Mouse (Mus musculus) small intestine, adult 2 months (tissue): ENCODE results near the gene a. TPM values are rescaled to one million over a fixed set of nuclear protein-coding genes. Genes with fewer than 3 reads are reported as not detected.
"Not testable (repeated sequence)": the region's sequence is repeated elsewhere in the genome, so short reads cannot be mapped to it uniquely, and the experiment has no call there.

Experiments used
- H3K27ac ChIP-seq: fragments of 200-500 bp; 2 replicates; pipeline ENCODE4 v1.5.1; 2012; ENCODE audit warnings: low read depth, low read length, control low read depth, inconsistent platforms; ENCODE audit not compliant: insufficient read depth
- H3K27me3 ChIP-seq: fragments of 200-500 bp; 2 replicates; pipeline ENCODE4 v1.6.1; 2012; ENCODE audit warnings: mild to moderate bottlenecking, moderate library complexity, low read length, inconsistent platforms; ENCODE audit not compliant: control insufficient read depth, insufficient read depth
- H3K36me3 ChIP-seq: fragments of 200-500 bp; 2 replicates; pipeline ENCODE4 v1.6.1; 2012; ENCODE audit warnings: mild to moderate bottlenecking, low read length, control low read depth, inconsistent platforms; ENCODE audit not compliant: control insufficient read depth, insufficient read depth
- H3K4me1 ChIP-seq: fragments of 200-500 bp; 2 replicates; pipeline ENCODE4 v1.6.1; 2012; ENCODE audit warnings: low read length, inconsistent platforms, mixed read lengths; ENCODE audit not compliant: control insufficient read depth, insufficient read depth, insufficient read length
- H3K4me3 ChIP-seq: fragments of 200-500 bp; 2 replicates; pipeline ENCODE4 v1.5.1; 2012; ENCODE audit warnings: low read depth, mild to moderate bottlenecking, control low read depth, inconsistent platforms, low read length, moderate library complexity
- CTCF ChIP-seq: fragments of 200-500 bp; IDR thresholded peaks from 2 replicates; pipeline ENCODE4 v1.5.1; 2012; ENCODE audit warnings: low read depth, mild to moderate bottlenecking, control low read depth, inconsistent platforms, low read length, moderate library complexity, mixed read lengths; ENCODE audit not compliant: insufficient replicate concordance, insufficient read length; ENCODE audit errors: extremely low read depth
- POLR2A ChIP-seq: fragments of 200-500 bp; IDR thresholded peaks from 2 replicates; pipeline ENCODE4 v1.6.1; 2012; ENCODE audit warnings: low read depth, mild to moderate bottlenecking, control low read depth, inconsistent platforms, low read length, moderate library complexity
- WGBS: fragments of 180-500 bp; shearing (Covaris S2); methylation state at CpG from one replicate; pipeline ENCODE4 v1.1.7; 2018; 5-methylcytosine and 5-hydroxymethylcytosine counted together
- polyA plus RNA-seq: library from polyadenylated mRNA; depleted of rRNA; stranded (reverse); fragments of >200 nt; gene quantifications from 2 replicates; pipeline ENCODE4 v1.2.3, GENCODE M21; 2012

The a gene
- polyA plus RNA-seq, 1 experiment: 1.2 TPM

DNA sequence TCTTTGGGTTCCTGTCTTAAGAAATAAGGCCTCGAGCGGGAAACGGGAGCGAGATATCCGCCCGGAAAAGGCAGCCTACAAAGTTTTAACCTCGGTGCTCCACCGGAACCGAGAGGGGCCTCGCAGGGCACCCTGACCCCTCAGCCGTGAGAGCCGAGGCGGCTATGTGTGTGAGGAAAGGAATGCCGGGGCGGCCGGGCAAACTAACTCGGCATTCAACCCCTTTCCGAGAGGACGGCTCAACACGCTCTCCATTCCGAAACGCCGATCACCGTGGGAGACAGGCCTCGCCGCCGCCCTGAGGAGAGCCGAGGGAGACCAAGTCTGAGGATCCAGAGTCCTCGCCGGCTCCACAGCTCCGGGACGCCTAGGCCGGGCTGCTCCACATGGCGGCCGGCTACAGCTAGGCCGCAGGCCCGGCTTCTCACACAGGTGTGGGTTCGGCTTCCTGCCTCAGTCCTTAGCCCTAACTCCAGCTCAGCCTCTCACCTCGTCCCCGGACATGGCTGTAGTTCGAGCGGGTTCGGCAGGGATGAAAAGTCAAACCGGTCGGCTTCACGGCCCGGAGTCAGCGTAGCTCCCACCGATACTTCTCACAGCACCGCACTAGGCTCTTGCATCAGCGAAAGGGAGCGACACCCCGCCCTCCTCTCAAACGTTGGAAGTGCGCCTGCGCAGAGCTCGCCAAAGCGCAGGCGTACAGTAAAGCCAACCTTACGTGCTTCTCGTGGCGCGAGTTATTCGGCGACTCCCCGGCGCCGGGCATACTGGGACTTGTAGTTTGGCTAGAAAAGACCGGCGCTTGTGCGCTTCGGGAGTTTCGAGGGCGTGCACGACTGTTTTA, 101.2 kb downstream of the a start, which contains the start of gene Eif2s2:
Gene Eif2s2 (minus strand): TSS at position 735 of the 844 bp plus-strand sequence.
- Histone ChIP-seq H3K36me3 (peaks cover 6% of the 10 kb centered on the region), H3K27me3 (no peaks in the 10 kb centered on the region), H3K27ac (peak within 1 kb of the TSS; percentile 76), H3K4me3 (peak within 1 kb of the TSS; percentile 92), H3K4me1 (no peaks in the 10 kb centered on the region)
- under 1% methylated on average over 75 of the region's 75 CpGs for WGBS
- no peak for TF ChIP-seq CTCF
- TF ChIP-seq POLR2A: peak; percentile 67

GRCm38 (mm10) chr2:154893045-154893385, 101.8 kb downstream of the a start:
- H3K4me3 ChIP-seq: peak overlapping the region; percentile 50
- H3K36me3 ChIP-seq: peaks cover under 1% of the 10 kb centered on the region; the same call in 1 of the 2 replicates
- TF ChIP-seq POLR2A: no peak
- no peak for TF ChIP-seq CTCF
- 0 out of 2 replicates have a peak overlapping the region, but pooled peaks have one; percentile 26 for H3K27ac ChIP-seq
- WGBS: 6% methylated on average over 12 of the region's 12 CpGs
- H3K27me3 ChIP-seq: no peaks in the 10 kb centered on the region
- H3K4me1 ChIP-seq: no peaks in the 10 kb centered on the region

GRCm38 (mm10) chr2:154893548-154893947, 102.3 kb downstream of the a start:
- 78% methylated on average over 4 of the region's 4 CpGs for WGBS
- H3K4me3 ChIP-seq: no peak overlapping the region
- no peak overlapping the region for H3K27ac ChIP-seq
- TF ChIP-seq POLR2A (no peak), CTCF (no peak)
- no peaks in the 10 kb centered on the region for H3K36me3 ChIP-seq
- no peaks in the 10 kb centered on the region for H3K4me1 ChIP-seq
- no peaks in the 10 kb centered on the region for H3K27me3 ChIP-seq

DNA sequence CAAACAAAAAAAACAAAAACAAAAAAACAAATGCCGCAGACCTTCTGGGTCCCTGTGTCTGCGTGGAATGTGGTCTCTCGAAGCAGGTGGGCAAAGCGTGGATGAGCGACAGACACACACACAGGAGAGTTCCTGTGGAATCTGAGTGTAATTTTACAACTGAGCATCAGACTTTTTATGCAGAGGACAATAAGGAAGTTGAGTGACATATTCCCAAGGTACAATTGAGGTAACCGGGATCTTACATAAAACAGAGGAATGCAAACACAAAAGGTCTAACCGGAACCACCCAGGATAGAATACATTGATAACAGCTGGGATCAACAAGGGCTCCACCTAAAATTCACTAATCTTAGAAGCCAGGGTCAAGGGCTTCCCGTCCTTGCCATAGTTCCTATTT, 107.8 kb downstream of the a start:
- WGBS: 61% methylated on average over 8 of the region's 8 CpGs
- H3K27me3 ChIP-seq, H3K4me3 ChIP-seq, H3K27ac ChIP-seq, H3K4me1 ChIP-seq, H3K36me3 ChIP-seq: not testable (repeated sequence)

- H3K27me3 ChIP-seq, H3K4me3 ChIP-seq, H3K27ac ChIP-seq, H3K4me1 ChIP-seq, H3K36me3 ChIP-seq: not testable (repeated sequence)
- WGBS: 61% methylated on average over 4 of the region's 4 CpGs
Observed at GRCm38 (mm10) chr2:154899412-154899811, 108.2 kb downstream of the a start.

GRCm38 (mm10) chr2:154902111-154902510, 110.9 kb downstream of the a start:
- WGBS: 53% methylated on average over 3 of the region's 3 CpGs
- H3K27me3 ChIP-seq: no peaks in the 10 kb centered on the region
- no peak overlapping the region for H3K27ac ChIP-seq
- H3K36me3 ChIP-seq: no peaks in the 10 kb centered on the region
- H3K4me1 ChIP-seq: no peaks in the 10 kb centered on the region
- TF ChIP-seq CTCF (no peak), POLR2A (no peak)
- no peak overlapping the region for H3K4me3 ChIP-seq

GRCm38 (mm10) chr2:154905796-154906195, 114.6 kb downstream of the a start:
- Histone ChIP-seq H3K4me1 (no peaks in the 10 kb centered on the region), H3K27me3 (no peaks in the 10 kb centered on the region), H3K27ac (no peak overlapping the region), H3K36me3 (no peaks in the 10 kb centered on the region), H3K4me3 (no peak overlapping the region)
- no peak for TF ChIP-seq CTCF
- WGBS: 67% methylated on average over 2 of the region's 2 CpGs
